Mouse (Mus musculus) bone marrow, adult 2 months (tissue): Measurements from ENCODE around the gene Ift140.

ENCODE experiments used
- CTCF ChIP-seq: fragments of 200-500 bp; IDR thresholded peaks from 2 replicates; pipeline ENCODE4 v1.5.1; 2011; ENCODE audit warnings: low read length, control low read depth; ENCODE audit not compliant: control insufficient read depth, insufficient read depth
- POLR2A ChIP-seq: fragments of 200-500 bp; IDR thresholded peaks from 2 replicates; pipeline ENCODE4 v1.6.1; 2011; ENCODE audit warnings: low read depth, mild to moderate bottlenecking, control low read depth, low read length, borderline replicate concordance; ENCODE audit not compliant: control insufficient read depth

GRCm38 (mm10) chr17:25096221-25096620, 80.3 kb downstream of the Ift140 start:
- TF ChIP-seq CTCF (no peak), POLR2A (no peak)
